Mouse (Mus musculus) lung, postnatal 10 days (tissue): ENCODE results near the gene Ier5.

ENCODE experiments used
- DNase-seq: peaks from one replicate; pipeline ENCODE4 v3.0.0; 2021

Gene Ier5

DNA sequence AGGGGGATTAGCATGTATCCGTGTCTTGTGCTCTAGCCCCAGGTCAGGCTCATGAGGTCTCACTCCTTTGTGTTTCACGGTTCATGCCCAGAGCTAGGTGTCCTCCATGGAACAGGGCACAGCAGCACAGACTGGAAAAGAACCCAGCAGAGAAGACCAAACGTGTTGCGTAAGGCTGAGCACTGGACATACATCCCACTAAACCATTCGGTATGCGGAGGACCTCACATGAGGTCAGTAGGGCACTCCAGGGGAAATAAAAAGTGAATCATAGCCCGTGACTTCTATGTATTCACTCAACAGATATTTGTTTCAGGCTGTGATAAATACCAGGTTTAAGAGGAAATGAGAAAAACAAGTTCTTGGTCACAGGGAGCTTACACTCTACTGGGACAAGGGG, 23.6 kb downstream of the Ier5 start:
- no peak for DNase-seq

DNA sequence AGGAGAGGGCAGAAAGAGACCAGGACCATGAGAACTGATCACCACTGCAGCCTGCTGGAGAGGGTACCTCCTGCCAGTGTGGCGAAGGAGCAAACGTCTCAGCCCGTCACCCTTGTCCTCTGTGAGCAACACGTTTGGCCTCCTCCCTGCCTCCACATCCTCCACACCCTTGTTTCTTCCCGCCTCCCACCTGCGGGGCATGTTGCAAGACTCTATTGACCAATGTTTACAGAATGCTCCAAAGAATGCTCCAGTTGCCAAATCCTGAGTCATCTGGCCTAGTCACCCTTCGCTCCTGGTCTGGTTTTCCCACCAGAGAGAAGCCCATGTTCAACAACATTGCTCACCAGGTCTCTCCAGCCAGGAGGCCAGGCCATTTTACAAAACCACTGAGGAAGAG, 24.6 kb downstream of the Ier5 start:
- DNase-seq, result peak; percentile 85

GRCm38 (mm10) chr1:155073905-155074304, 25.5 kb downstream of the Ier5 start:
- no peak for DNase-seq

DNA sequence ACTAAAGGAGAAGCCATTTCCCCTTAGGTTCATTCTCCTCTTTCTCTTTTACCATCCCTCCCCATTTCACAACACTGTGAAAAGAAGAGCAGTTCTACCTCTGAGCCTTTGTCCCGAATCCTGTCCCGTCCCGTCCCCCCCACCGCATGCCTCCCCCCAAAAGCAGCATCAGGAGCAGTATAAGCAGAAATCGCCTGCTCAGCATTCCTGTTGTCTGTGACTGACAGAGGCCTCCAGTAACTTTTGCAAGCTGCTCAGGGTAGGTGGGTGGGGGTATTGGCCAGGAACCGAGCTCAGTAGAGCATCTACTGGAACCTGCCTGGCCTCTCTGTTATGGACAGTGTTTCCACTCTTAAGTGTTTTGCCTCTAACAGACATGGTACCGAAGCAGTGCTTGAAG, 26.3 kb downstream of the Ier5 start:
- no peak for DNase-seq

GRCm38 (mm10) chr1:155071287-155071876, 28.1 kb downstream of the Ier5 start:
- peak; percentile 16 for DNase-seq

DNA sequence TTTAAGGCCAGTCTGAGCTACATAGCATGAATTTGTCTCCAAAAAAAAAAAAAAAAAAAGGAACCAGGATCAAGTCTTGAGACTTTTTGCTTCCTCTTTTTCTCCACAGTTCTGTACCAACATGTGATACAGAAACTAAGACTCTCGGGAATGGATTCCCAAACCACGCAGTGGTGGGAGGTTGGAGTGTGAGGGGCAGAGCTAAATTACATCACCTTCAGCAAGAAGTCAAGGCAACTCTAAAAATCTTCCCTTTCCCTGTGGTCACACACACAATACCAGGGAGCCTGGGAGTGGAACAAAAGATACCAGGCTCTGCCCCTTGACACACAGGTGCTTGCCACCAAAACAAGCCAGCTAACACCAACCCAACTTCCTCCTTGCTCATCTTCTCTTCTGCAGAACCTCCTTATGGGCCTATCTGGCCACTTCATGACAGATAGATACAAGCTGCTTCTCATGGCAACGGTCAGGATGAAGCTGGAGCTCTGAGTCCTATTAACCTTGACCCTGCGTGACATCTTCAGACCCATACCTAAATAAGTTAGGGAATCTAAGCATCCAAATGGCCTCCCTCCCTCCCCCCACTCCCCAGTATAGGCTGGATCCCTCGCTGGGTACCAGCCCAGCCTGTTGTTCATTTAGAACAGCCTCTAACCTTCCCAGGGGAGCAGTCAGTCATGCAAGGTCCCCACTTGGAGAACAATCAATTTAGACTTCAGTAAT, 28.7 kb downstream of the Ier5 start:
- DNase-seq, result no peak

DNA sequence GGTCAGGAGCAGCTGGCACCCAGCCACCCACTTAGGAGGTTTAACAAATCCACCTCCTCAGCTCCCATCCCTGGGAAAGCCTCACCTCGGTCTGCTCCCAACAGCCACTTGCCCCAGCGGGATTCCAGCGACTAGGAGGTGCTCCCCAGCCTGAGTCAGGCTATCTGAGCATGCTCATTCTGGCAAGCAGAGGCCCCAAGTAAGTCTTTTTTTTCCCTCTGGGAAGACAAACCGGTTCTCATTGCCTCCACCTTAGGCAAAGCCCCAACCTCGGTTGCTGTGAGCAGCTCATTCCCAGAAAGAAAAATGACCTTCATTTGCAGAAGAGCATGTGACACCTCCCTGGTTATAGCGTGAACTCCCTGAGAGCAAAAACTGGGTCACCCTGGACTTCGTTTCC, 29.7 kb downstream of the Ier5 start:
- DNase-seq, result no peak

DNA sequence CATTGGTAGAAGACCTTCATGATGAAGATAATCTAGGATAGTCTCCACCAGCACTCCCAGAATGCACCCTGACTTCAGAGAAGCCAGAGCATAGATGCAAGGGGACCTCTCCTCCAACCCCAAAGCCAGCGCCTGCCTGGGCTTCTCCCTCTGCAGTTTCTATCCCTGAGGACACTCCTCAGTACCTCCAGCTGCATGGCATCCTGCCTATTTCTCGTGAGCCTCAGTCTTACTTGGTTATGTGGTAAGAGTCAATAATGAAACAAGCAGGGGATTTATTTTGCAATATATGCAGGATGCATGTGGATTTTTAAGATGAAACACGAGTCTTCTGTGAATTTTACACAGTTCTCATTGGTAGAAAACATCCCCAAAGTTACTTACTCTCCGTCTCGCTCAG, 33.2 kb downstream of the Ier5 start:
- DNase-seq, result no peak

- no peak for DNase-seq
Measured at GRCm38 (mm10) chr1:155065068-155065701, 34.3 kb downstream of the Ier5 start.

GRCm38 (mm10) chr1:155064649-155065048, 34.8 kb downstream of the Ier5 start:
- DNase-seq, result no peak

- DNase-seq, result no peak
Measured at GRCm38 (mm10) chr1:155064111-155064510, 35.3 kb downstream of the Ier5 start.

DNA sequence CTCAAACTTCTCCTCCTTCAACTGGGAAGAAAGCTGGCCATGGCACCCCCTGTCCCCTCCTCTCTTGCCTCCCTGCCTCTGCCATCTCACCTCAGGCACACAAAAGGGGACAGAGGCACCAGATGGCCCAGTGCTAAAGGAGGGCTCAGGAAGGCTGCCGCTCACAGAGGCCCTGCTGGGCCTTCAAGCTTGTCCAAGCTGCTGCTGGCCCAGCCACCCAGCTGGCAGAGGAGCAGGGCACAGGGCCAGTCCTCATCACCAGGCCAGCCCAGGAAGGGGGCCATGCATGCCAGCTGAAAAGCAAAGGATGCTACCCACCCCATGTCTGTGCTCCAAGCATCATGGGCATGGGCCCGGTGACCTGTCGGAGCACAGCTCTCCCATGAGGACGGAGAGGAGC, 36.5 kb downstream of the Ier5 start:
- no peak for DNase-seq

DNA sequence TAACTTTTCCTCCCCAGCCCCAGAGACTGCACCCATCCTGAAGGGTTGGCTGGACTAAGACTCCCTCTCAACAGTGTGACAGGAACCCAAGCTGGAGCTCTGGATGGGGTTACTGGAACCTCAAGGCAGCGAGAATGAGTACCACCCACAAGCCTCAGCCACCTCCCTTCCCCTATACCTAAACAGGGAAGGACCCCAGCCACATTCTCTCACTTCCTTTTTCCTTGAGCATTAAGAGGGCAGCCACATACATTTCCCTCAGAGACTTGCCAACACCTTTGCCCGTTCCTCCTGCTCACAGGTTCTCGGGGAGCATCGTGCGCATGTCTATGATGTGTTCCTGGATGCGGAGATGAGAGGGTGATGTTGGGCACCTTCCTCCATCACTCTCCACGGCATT, 37.4 kb downstream of the Ier5 start:
- no peak for DNase-seq

GRCm38 (mm10) chr1:155060832-155061801, 38.3 kb downstream of the Ier5 start:
- DNase-seq, result peak; percentile 62

GRCm38 (mm10) chr1:155060261-155060660, 39.2 kb downstream of the Ier5 start:
- no peak for DNase-seq

DNA sequence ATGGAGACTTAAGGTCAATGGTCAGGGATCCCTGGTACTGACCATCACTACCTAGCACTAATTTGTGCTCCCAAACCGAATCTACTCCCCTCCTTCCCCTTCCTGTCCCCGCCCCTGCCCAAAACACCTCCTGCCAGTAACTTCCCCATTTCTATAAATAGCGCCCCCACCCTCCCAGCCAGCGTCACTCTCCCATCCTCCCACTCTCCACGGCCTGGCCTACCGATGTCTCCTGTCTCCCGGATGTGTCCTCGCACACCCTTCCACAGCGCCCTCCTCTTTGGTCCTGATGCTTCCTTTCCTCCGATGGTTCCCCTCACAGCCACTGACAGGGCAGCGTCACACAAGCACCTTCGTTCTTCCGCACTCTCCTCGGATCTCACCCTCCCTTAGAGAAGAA, 39.9 kb downstream of the Ier5 start:
- peak; percentile 87 for DNase-seq

DNA sequence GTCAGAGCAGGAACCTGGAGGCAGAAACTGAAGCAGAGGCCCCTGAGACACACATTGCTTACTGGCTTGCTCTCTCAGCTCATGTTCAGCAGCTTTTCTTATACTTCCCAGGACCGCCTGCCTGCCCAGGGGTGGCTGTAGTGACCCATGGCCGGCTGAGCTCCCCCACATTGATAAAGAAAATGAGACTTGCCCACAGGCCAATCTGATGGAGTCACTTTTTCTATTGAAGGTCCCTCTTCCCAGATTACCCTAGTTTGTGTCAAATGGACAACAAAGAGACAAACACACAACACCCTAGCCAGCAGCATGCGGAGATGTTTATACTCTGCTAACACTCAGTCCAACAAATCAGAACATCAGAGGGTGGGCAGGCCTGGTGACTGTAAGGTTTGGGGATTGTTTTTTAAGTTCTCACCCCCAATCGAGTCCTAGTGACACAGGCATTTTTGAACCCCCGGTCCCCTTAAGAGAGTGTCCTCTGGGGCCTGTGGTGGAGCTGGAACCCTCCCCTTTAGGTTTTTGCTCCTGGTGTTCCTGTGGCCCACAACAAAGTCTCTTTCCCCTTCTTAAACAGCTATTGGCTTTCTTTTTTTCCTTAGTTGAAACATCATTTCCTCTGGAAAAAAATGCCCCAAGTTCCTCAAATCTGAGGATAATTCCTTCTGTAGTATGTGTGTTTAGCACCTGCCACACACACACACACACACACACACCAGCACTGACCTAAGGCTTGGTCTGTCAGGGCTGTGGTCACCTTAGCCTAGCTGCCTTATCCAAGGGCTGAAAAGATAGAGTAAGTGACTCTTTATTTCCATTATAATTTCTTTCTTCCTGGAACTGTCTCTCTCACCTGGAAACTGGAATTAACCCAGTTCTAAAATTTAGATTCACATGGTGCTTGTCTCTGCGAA, 41.1 kb downstream of the Ier5 start:
- no peak for DNase-seq

DNA sequence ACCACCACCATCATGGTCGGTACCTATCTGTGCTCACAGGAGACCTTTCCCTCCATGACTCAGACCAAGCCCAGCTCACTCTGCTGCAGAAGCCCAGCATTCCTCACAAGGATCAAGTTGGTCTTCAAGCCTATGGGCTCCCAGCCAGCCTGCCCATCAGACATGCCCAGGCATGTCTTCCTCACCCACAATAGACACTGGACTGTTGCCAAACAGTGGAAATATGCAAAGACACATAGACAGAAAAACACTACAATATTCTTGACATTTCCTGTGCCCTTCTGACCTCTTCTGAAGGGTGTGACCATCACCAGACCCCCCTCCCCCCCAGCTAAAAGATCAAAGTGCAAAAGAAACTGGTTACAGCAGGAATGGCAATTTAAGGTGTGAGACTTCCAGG, 43.3 kb downstream of the Ier5 start:
- DNase-seq, result peak; percentile 37

DNA sequence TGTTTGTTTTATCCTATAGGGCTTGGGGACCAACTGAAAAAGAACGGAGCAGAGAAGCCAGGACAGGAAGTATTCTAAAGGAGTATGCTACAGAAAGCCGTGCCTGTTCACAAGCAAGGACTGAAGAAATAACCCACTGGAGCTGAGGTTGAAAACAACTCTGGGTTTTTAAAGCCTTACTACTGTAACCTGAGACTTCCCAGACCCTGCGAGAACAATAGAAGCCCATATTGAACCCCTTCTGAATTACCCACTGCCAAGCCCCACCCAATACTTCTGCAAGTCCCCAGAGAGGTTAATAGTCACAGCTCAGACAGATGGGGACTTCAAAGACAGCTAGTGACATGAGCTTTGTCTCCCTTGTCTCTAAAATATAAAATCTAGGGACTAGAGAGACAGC, 44.4 kb downstream of the Ier5 start:
- DNase-seq, result no peak

- DNase-seq, result no peak
Measured at GRCm38 (mm10) chr1:155054366-155054965, 45.0 kb downstream of the Ier5 start.

GRCm38 (mm10) chr1:155053296-155053695, 46.1 kb downstream of the Ier5 start:
- no peak for DNase-seq

GRCm38 (mm10) chr1:155052761-155053166, 46.7 kb downstream of the Ier5 start:
- DNase-seq, result no peak
